Mouse (Mus musculus): ENCODE data around the gene Tyrobp.

The Tyrobp gene

GRCm38 (mm10) chr7:30413596-30413995, at the start of gene Tyrobp:
Gene Tyrobp (plus strand): TSS chr7:30413760.
- DNase-seq (ENCODE audit: low read depth), result no peak

DNA sequence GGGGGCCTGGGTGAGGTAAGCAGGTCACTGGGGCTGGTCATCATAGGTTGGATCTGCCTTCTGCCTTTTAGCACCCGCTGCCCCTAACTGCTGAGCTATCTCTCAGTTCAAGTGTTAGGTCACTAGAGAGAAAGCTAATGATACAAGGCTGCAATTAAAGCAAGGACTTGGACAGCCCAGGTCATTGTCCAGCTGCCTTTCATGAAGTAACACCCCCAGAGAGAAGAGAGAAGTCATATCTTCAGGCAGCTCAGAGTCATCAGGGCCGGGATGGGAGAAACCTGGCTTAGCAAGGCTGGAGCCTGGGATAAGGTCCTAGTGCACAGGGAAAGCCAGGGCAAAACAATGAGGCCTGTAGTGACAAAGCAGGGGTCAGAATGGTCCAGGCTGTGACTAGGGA, 46.1 kb upstream of the Tyrobp start:
- no peak for DNase-seq (ENCODE audit: low read depth)

GRCm38 (mm10) chr7:30373501-30373962, 40.0 kb upstream of the Tyrobp start:
- DNase-seq (ENCODE audit: low read depth), result peak; percentile 91

DNA sequence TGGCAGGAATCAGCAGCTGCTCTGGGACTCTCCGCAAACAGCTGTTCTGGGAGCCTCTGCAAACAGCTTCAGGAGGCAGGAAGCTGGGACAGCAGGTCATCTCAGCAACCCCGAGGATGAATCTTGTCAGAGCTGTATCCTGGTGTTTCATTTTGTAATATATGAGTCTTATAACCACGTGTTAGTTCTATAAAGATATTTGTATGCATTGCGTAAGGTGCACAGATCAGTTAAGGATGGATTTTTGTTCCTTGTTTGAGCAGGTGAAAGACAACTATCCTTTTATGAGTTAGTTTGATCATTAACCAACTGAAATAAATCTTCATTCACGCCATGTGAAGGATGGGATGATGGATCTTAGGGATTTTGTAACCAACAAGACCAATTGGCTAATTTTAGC, 33.5 kb upstream of the Tyrobp start:
- DNase-seq (ENCODE audit: low read depth), result no peak

- DNase-seq (ENCODE audit: low read depth), result no peak
Measured at GRCm38 (mm10) chr7:30384106-30384505, 29.5 kb upstream of the Tyrobp start.

DNA sequence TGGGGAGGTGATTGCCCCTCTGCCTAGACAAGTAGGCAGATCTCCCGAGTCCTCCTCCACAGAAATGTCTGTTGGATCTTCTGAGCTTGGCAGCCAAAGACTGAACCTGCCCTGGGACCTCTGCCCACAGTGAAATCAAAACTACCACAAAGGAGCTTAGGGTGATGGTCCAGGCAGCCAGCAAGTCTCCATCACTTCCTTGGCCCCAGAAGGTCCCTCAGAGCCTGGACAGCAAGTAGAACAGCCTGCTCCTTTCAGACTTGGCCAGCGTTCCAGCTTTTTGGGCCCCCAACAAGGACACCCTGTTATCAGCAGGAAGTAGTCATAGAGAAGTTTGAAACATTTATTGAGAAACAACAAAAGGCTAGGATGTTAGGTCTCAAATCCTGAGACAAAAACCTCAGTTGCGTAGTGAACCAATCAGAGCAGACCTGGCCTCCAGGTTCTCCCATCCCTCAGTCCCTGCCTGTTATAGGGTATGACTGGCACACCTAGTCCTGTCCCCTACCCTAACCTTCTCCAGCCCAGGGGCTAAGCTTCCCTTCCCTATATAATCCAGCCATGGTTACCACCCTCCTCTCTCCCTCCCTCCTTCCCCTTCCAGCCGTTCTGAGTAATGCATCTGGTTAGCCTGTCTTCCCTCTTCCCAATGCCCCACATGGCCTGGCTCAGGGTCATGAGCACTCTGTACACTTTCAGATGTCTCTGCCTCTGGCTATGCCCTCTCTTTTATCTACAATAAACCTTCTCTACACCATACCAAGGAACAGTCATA, 20.6 kb upstream of the Tyrobp start:
- DNase-seq (ENCODE audit: low read depth), result no peak

DNA sequence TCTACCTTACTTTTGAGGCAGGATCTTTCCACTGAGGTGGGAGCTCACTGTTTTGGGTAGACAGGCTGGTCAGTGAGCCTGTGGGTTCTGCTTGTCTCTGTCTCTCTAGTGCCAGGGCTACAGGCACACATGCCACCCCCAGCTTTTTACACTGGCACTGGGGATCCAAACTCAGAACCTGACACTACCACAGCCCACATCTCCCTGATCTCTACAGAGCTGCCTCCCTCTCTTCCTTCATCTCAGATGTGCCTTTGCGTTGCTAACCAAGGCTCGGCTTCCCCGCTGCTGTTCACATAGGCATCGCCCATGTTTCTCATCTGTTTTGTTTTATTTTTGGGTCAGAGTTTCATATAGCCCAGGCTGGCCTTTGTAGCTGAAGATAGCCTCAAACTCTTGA, 19.9 kb upstream of the Tyrobp start:
- DNase-seq (ENCODE audit: low read depth), result no peak

DNA sequence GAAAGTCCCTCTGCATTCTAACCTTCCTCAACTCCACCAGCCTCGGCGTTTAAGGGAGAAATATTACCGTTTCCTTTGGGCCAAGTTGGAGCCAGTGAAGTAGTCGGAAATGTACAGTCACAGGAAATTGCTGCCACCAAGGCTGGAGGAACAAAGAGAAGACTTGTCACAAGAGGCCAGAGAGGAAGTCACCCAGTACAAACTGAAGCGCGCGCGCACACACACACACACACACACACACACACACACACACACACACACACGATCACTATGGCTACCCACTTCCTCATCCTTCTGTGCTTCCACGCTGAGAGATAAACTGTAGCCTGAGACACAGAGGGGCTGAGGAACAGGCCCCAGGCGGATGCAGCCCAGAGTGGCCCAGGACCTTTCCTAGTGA, 19.2 kb upstream of the Tyrobp start:
- DNase-seq (ENCODE audit: low read depth), result no peak

DNA sequence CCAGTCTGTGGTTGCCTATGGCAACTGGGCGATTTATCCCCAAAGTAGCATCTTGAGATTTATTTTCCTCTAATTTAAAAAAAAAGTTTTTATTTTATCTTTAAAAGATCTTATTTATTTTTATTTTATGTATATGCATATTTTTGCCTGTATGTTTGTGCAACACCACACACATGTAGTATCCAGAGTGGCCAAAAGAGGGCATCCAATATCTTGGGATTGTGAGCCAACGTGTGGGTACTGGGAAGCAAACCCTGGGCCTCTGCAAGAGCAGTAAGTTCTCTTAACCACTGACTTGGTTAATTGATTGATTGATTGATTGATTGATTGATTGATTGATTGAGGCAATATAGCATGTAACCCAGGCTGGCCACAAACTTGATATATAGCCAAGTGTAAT, 18.7 kb upstream of the Tyrobp start:
- DNase-seq (ENCODE audit: low read depth), result no peak

- DNase-seq (ENCODE audit: low read depth), result no peak
Measured at GRCm38 (mm10) chr7:30399671-30400070, 13.9 kb upstream of the Tyrobp start.

GRCm38 (mm10) chr7:30402343-30402742, 11.2 kb upstream of the Tyrobp start:
- no peak for DNase-seq (ENCODE audit: low read depth)

DNA sequence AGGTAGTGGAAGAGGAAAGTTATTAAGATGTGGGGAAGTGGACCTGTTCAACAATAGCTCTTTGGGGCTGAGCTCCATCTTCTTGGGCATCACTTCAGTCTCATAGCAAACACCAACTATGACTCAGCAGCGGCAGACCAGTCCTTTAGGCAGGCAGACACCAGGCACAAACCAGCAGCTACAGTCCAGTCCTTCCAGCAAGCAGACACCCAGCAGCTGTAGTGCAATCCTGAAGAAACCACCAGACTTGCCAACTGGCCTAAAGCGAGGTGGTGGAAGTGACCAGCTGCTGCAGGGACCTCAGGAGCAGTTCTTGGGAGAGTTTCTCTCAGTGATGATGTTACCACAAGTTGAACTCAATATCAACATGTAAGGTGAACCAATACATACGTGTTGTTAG, 4.9 kb upstream of the Tyrobp start:
- DNase-seq (ENCODE audit: low read depth), result no peak

- DNase-seq (ENCODE audit: low read depth), result no peak
Measured at GRCm38 (mm10) chr7:30409789-30410188, 3.8 kb upstream of the Tyrobp start.

GRCm38 (mm10) chr7:30411023-30411422, 2.5 kb upstream of the Tyrobp start:
- no peak for DNase-seq (ENCODE audit: low read depth)

GRCm38 (mm10) chr7:30412735-30413147, 819 bp upstream of the Tyrobp start:
- no peak for DNase-seq (ENCODE audit: low read depth)

- no peak for DNase-seq (ENCODE audit: low read depth)
Measured at GRCm38 (mm10) chr7:30417856-30418255, 4.3 kb downstream of the Tyrobp start.

DNA sequence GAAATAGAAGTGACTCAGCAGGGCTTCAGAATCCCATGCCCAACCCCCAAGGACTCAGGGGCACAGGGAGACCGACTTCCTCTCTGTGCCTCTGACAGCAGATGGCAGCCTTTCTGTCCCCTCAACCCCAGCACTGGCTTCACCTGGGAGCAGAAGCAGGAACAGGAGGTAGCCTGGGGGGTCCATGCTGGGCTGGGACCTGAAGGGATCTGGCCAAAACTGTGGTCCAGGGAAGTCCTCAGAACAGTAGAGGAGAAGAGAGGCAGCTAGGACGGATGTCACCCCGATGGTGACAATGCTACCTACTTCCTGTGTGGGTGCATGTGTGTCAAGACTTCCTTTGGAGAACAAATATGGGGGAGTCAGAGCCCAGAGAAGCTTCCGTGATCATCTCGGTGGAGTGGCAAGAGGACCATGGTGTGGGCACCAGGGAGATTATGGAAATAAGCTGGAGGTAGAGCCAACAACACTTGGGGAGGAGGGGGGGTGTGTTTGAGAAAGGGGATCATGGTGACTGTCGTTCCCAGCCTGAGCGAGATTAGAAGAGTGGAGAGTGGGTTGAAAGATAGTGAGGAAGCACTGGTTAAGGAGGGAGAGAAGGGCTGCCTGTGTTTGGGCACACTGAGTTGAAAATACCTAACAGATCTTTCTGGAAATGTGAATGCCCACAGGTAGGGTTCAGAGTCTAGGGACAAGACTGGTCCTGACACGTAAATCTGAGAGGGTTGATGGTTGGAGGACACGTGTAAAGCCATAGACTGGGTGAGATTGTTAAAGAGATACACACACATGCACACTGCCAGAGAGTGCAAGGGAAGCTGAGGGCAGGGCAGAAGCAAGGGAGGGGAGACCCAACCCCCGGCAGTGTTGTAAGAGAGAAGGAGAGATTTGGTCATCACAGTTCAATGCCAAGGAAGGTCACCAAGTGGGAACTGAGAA, 6.3 kb downstream of the Tyrobp start, which contains the start of gene Hcst:
Hcst (minus strand) TSS at position 294 of the 939 bp plus-strand sequence.
- no peak for DNase-seq (ENCODE audit: low read depth)

DNA sequence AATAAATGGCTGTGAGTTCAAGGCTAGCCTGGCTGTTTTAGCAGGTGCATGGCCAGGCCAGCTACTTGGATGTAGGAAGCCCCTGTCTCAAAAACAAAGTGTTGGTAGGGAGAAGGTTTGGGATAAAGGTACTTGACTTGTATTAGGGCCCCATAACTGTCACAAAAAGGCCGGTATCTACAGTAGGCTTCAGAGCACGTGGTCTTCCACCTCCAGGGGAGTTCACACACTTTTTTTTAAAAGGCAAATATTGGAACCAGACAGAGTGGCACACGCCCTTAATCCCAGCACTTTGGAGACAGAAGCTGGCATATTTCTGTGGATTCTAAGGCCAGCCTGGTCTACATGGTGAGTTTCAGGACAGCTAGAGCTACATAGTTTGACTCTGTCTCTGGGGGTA, 7.1 kb downstream of the Tyrobp start:
- no peak for DNase-seq (ENCODE audit: low read depth)

- DNase-seq (ENCODE audit: low read depth), result peak; percentile 80
Measured at GRCm38 (mm10) chr7:30421175-30421889, 7.8 kb downstream of the Tyrobp start, which contains the start of gene Nfkbid. Gene Nfkbid (plus strand): TSS chr7:30421732.

DNA sequence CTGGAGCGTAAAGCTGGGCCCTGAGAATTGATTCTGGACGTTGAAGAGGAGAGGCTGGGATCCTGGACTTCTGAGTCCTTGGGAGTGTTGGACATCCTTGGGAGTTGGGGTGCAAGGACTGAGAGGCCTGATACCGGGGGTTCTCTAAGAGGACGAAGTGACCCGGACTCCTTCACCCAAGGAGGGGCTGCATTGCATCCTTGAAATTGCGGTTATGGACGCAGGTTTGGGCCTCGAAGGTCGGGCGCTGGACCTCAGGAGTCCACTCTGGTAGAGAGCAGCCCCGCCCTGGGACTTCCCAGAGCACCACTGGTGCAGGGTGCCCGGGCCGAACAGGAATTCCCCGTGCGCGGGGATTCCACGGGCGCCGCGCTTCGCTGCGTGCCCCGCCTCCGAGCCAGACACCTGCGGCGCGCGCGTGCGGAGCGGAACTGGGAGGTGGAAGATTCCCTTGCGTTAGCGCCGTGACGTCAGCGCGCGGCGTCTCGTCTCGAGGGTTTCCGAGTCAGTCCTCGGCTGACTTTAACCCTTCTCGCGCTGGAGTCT, 8.4 kb downstream of the Tyrobp start:
- DNase-seq (ENCODE audit: low read depth), result peak; percentile 85

GRCm38 (mm10) chr7:30422560-30422959, 9.0 kb downstream of the Tyrobp start:
- DNase-seq (ENCODE audit: low read depth), result no peak

Measured in c-Kit-positive CD71-negative TER-119-negative erythroid progenitor cells, embryonic 14.5 days (primary cell).